Mouse (Mus musculus): ENCODE data around the gene Zfp980. TPM values are rescaled to one million over a fixed set of nuclear protein-coding genes. Genes with fewer than 3 reads are reported as not detected.
"Not testable (repeated sequence)": the region's sequence is repeated elsewhere in the genome, so short reads cannot be mapped to it uniquely, and the experiment has no call there.

The Zfp980 gene
- not detected in 2 replicates for polyA plus RNA-seq (2015; fragmentation: Nextera tagmentation; extraction: Ambion mirVana)

- not testable (repeated sequence) for H3K4me3 ChIP-seq; H3K4me1 ChIP-seq (replicated peaks); H3K27ac ChIP-seq; H3K9me3 ChIP-seq; H3K27me3 ChIP-seq; H3K36me3 ChIP-seq; ATAC-seq (ENCODE audit: low FRiP score); H3K9ac ChIP-seq; H3K4me2 ChIP-seq
- 89% methylated on average over 3 of the region's 3 CpGs for WGBS
These were observed at the start of gene Zfp980 for GRCm38 (mm10) chr4:145670385-145670784. Gene Zfp980, plus strand, starts transcription at chr4:145670685.

GRCm38 (mm10) chr4:145640416-145641185 is 29.9 kb upstream of the Zfp980 start:
- not testable (repeated sequence) for H3K27ac ChIP-seq; H3K4me2 ChIP-seq; H3K9ac ChIP-seq; H3K27me3 ChIP-seq; ATAC-seq (ENCODE audit: low FRiP score); H3K36me3 ChIP-seq; H3K4me1 ChIP-seq (replicated peaks); H3K9me3 ChIP-seq
- 0 out of 2 replicates have a peak overlapping the region, but pooled peaks have one; percentile 12 for H3K4me3 ChIP-seq
- 29% methylated on average over 69 of the region's 83 CpGs for WGBS

- not testable (repeated sequence) for H3K9ac ChIP-seq; H3K9me3 ChIP-seq; H3K36me3 ChIP-seq; ATAC-seq (ENCODE audit: low FRiP score); H3K4me3 ChIP-seq; H3K27ac ChIP-seq; H3K27me3 ChIP-seq; H3K4me2 ChIP-seq; H3K4me1 ChIP-seq (replicated peaks)
- whole genome bisulfite sequencing: 73% methylated on average over 2 of the region's 2 CpGs
These were observed 3.8 kb downstream of the Zfp980 start for GRCm38 (mm10) chr4:145674286-145674780.

GRCm38 (mm10) chr4:145680217-145680616 is 9.7 kb downstream of the Zfp980 start:
- not testable (repeated sequence) for ATAC-seq (ENCODE audit: low FRiP score)

GRCm38 (mm10) chr4:145680672-145681387 is 10.3 kb downstream of the Zfp980 start:
- H3K9me3 ChIP-seq: peaks cover 11% of the 10 kb centered on the region; the same call in 1 of the 2 replicates
- not testable (repeated sequence) for H3K27me3 ChIP-seq; ATAC-seq (ENCODE audit: low FRiP score); H3K9ac ChIP-seq; H3K36me3 ChIP-seq; H3K4me3 ChIP-seq; H3K4me2 ChIP-seq; H3K4me1 ChIP-seq (replicated peaks); H3K27ac ChIP-seq
- 29% methylated on average over 1 of the region's 1 CpGs for WGBS

More at GRCm38 (mm10) chr4:145680217-145680616, 9.7 kb downstream of the Zfp980 start:
- not testable (repeated sequence) for H3K9ac ChIP-seq; H3K4me3 ChIP-seq; H3K4me2 ChIP-seq; H3K36me3 ChIP-seq; H3K27me3 ChIP-seq; H3K4me1 ChIP-seq (replicated peaks); H3K27ac ChIP-seq
- 86% methylated on average over 3 of the region's 3 CpGs for WGBS
- H3K9me3 ChIP-seq: peaks cover 11% of the 10 kb centered on the region; the same call in 1 of the 2 replicates

- 82% methylated on average over 10 of the region's 11 CpGs for WGBS
- not testable (repeated sequence) for ATAC-seq (ENCODE audit: low FRiP score)
These were observed 11.5 kb downstream of the Zfp980 start for GRCm38 (mm10) chr4:145682021-145682420.

GRCm38 (mm10) chr4:145683024-145683766 is 12.7 kb downstream of the Zfp980 start:
- peak; percentile 49; the same call in 1 of the 2 replicates for ATAC-seq (ENCODE audit: low FRiP score)
- not testable (repeated sequence) for H3K27ac ChIP-seq
- 87% methylated on average over 3 of the region's 3 CpGs for WGBS

More at GRCm38 (mm10) chr4:145682021-145682420, 11.5 kb downstream of the Zfp980 start:
- not testable (repeated sequence) for H3K4me3 ChIP-seq; H3K4me2 ChIP-seq; H3K27ac ChIP-seq; H3K36me3 ChIP-seq; H3K9ac ChIP-seq; H3K27me3 ChIP-seq; H3K4me1 ChIP-seq (replicated peaks)
- H3K9me3 ChIP-seq: peaks cover 17% of the 10 kb centered on the region; the same call in 1 of the 2 replicates

GRCm38 (mm10) chr4:145686061-145686460 is 15.6 kb downstream of the Zfp980 start:
- H3K4me3 ChIP-seq; H3K9ac ChIP-seq; ATAC-seq (ENCODE audit: low FRiP score); H3K36me3 ChIP-seq; H3K4me2 ChIP-seq; H3K27me3 ChIP-seq; H3K27ac ChIP-seq; H3K4me1 ChIP-seq (replicated peaks): not testable (repeated sequence)
- 68% methylated on average over 2 of the region's 2 CpGs for WGBS
- H3K9me3 ChIP-seq: peaks cover 14% of the 10 kb centered on the region

More at GRCm38 (mm10) chr4:145683024-145683766, 12.7 kb downstream of the Zfp980 start:
- not testable (repeated sequence) for H3K36me3 ChIP-seq; H3K4me3 ChIP-seq; H3K9ac ChIP-seq; H3K4me1 ChIP-seq (replicated peaks); H3K4me2 ChIP-seq; H3K27me3 ChIP-seq
- H3K9me3 ChIP-seq: peaks cover 17% of the 10 kb centered on the region; the same call in 1 of the 2 replicates

GRCm38 (mm10) chr4:145744935-145745644 is 74.6 kb downstream of the Zfp980 start:
- H3K36me3 ChIP-seq; H3K4me1 ChIP-seq (replicated peaks); H3K27ac ChIP-seq; H3K9me3 ChIP-seq; H3K27me3 ChIP-seq: not testable (repeated sequence)
- peak; percentile 90 for ATAC-seq (ENCODE audit: low FRiP score)
- peak overlapping the region; percentile 38 for H3K4me3 ChIP-seq
- peak overlapping the region; percentile 53 for H3K4me2 ChIP-seq
- 1% methylated on average over 53 of the region's 83 CpGs for WGBS
- peak overlapping the region; percentile 49; the same call in 1 of the 2 replicates for H3K9ac ChIP-seq

- not testable (repeated sequence) for H3K4me1 ChIP-seq (replicated peaks); H3K27me3 ChIP-seq; H3K4me3 ChIP-seq; H3K9me3 ChIP-seq; H3K27ac ChIP-seq; H3K36me3 ChIP-seq; H3K9ac ChIP-seq; H3K4me2 ChIP-seq
- peak; percentile 63 for ATAC-seq (ENCODE audit: low FRiP score)
- WGBS: no CpG with 5 or more reads among the region's 30 CpGs
These were observed 75.1 kb downstream of the Zfp980 start for GRCm38 (mm10) chr4:145745645-145745991.

Measured in hindbrain, embryonic 13.5 days (tissue).